Mouse (Mus musculus): Measurements from ENCODE around the gene Dixdc1. TPM values are rescaled to one million over a fixed set of nuclear protein-coding genes. Genes with fewer than 3 reads are reported as not detected.

Gene Dixdc1
- polyA plus RNA-seq, 1 experiment: 10.9 TPM

DNA sequence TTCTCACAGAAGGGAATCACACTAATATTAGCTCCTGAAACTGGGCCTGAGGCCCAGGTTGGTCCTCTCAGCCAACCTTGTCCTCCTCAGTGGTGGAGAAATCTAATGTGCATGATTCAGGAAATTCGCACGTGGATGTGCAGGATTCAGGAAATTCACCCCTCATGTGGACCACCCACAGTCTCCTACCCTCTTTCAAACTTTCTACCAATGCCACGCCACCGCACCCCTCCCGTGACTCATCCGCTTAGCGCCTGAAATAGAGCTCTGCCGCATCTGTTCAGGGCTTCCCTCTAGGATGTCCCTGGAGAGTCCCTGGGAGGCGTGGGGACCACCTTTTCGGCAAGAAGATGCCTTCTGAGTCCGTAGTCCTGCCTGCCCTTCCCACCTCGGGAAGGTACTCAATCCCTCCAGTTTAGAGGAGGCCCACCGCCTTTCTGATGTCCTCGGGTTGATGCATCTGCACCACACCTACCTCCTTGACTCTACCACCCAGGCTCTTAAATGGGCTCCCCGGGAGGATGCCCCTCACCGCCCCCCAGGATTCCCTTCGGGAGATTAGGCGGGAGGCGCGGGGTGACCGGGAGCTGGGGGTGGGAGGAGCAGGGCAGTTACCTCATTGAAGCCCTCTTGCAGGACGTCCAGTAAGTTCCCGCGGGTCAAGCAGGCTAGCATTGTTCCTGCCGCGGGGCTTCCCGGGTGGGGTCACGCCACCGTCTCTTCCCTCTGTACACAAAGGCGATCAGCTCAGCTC lies 12.0 kb downstream of the Dixdc1 start:
- no peaks in the 10 kb centered on the region for H3K4me1 ChIP-seq (ENCODE audit: control insufficient read depth, insufficient read depth, low read length)
- H3K4me3 ChIP-seq (ENCODE audit: insufficient read depth, low read length): peak overlapping the region; percentile 46
- peak; percentile 27; the same call in 1 of the 2 replicates for TF ChIP-seq POLR2A (IDR thresholded peaks at IDR 0.05; ENCODE audit: low read depth, low read length)
- TF ChIP-seq CTCF (IDR thresholded peaks at IDR 0.05; ENCODE audit: borderline replicate concordance, insufficient read depth, low read length): no peak
- peak overlapping the region; percentile 7; the same call in 1 of the 2 replicates for H3K27ac ChIP-seq (ENCODE audit: insufficient read depth, low read length)

GRCm38 (mm10) chr9:50725921-50726590 lies 13.3 kb downstream of the Dixdc1 start:
- Histone ChIP-seq H3K4me3 (ENCODE audit: insufficient read depth, low read length) (no peak overlapping the region), H3K4me1 (ENCODE audit: control insufficient read depth, insufficient read depth, low read length) (no peaks in the 10 kb centered on the region), H3K27ac (ENCODE audit: insufficient read depth, low read length) (0 out of 2 replicates have a peak overlapping the region, but pooled peaks have one; percentile 7)
- TF ChIP-seq CTCF (IDR thresholded peaks at IDR 0.05; ENCODE audit: borderline replicate concordance, insufficient read depth, low read length) (no peak), POLR2A (IDR thresholded peaks at IDR 0.05; ENCODE audit: low read depth, low read length) (no peak)

DNA sequence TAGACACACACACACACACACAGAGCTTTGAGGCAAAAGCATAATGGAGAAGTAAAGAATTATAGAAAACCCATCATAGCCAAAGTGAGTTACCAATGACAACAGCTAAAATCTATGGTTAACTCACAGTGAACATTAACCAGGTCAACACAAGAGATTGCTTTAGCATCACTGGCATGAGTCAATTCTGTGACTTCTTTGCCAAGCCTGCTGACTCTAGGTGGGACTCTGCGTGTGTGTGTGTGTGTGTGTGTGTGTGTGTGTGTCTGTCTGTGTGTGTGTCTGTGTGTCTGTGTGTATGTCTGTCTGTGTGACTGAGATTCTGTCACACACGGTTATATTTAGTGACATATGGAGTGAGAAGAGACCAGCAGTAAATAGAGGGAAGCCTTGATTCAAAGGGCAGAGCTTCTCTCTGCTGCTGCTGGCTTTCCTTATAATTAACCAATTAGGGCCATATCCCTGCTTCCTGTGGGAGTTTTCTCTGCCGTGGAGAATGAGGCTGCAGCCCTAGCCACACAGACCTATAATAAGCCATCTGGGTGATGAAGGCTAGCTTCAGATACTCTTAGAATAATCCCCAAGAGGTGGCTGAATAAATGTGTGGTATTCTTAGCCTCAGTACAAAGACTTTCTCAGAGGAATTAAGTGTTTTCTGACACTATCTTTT lies 14.5 kb downstream of the Dixdc1 start:
- no peaks in the 10 kb centered on the region for H3K4me1 ChIP-seq (ENCODE audit: control insufficient read depth, insufficient read depth, low read length)
- no peak overlapping the region for H3K4me3 ChIP-seq (ENCODE audit: insufficient read depth, low read length)
- no peak overlapping the region for H3K27ac ChIP-seq (ENCODE audit: insufficient read depth, low read length)
- TF ChIP-seq POLR2A (IDR thresholded peaks at IDR 0.05; ENCODE audit: low read depth, low read length) (no peak), CTCF (IDR thresholded peaks at IDR 0.05; ENCODE audit: borderline replicate concordance, insufficient read depth, low read length) (no peak)

DNA sequence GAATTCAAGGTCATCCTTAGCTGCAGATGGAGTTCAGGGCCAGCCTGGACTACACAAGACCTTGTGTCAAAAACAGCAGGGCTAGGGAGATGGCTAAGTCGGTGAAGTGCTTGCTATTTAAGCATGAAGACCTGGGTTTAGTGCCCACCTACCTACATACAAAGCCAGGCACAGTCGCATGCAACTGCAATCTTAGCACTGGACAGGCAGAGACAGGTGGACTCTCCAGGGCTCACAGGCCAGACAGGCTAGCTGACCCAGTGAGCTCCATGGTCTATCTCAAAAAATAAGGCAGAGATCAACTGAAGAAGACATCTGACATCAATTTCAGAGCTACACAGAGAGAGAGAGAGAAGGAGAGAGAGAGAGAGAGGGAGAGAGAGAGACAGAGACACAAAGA lies 15.2 kb downstream of the Dixdc1 start:
- Histone ChIP-seq H3K27ac (ENCODE audit: insufficient read depth, low read length) (no peak overlapping the region), H3K4me1 (ENCODE audit: control insufficient read depth, insufficient read depth, low read length) (no peaks in the 10 kb centered on the region), H3K4me3 (ENCODE audit: insufficient read depth, low read length) (no peak overlapping the region)
- TF ChIP-seq POLR2A (IDR thresholded peaks at IDR 0.05; ENCODE audit: low read depth, low read length): no peak
- TF ChIP-seq CTCF (IDR thresholded peaks at IDR 0.05; ENCODE audit: borderline replicate concordance, insufficient read depth, low read length): no peak

DNA sequence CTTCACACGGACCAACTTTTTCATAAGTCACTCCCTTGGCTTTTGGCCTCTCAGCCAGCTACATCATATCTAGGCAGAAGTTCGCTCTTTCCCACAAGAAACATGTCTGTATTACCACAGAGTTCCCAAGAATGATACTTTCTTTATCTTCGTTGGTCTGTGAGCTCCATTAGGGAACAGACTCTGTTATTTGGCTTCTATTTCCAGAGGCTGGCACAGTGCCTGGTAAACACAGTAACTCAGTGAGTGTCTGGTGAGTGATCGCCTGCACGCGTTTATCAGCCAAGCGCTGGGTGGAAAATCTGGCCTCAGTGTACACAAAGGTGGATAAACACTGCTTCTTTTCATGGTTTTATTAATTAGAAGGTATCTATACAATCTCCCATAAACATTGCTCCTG lies 15.9 kb downstream of the Dixdc1 start:
- TF ChIP-seq CTCF (IDR thresholded peaks at IDR 0.05; ENCODE audit: borderline replicate concordance, insufficient read depth, low read length): no peak
- no peak for TF ChIP-seq POLR2A (IDR thresholded peaks at IDR 0.05; ENCODE audit: low read depth, low read length)
- Histone ChIP-seq H3K4me1 (ENCODE audit: control insufficient read depth, insufficient read depth, low read length) (no peaks in the 10 kb centered on the region), H3K4me3 (ENCODE audit: insufficient read depth, low read length) (no peak overlapping the region), H3K27ac (ENCODE audit: insufficient read depth, low read length) (no peak overlapping the region)

- Histone ChIP-seq H3K27ac (ENCODE audit: insufficient read depth, low read length) (no peak overlapping the region), H3K4me1 (ENCODE audit: control insufficient read depth, insufficient read depth, low read length) (no peaks in the 10 kb centered on the region)
These were observed 16.8 kb downstream of the Dixdc1 start for GRCm38 (mm10) chr9:50722451-50722911.

DNA sequence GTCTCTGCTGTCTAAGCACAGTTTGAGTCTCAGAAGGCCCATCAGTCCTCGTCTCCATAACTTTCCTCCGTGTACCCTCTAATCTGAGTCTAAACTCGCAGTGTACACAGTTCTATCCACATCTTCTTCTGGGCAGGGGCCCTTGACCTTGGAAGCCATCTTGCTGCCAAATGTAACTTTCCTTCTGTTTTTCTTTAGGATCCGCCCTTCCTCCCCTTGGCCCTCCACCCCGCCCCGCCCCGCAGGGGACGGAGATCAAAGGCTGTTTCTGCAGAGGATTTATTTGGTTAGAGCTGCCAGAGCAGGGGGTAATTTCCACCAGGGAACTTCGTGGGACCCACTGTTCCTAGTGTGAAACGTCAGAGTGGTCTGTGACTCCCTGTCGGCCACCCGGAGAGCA lies 18.3 kb downstream of the Dixdc1 start:
- Histone ChIP-seq H3K4me3 (ENCODE audit: insufficient read depth, low read length) (no peak overlapping the region), H3K27ac (ENCODE audit: insufficient read depth, low read length) (no peak overlapping the region), H3K4me1 (ENCODE audit: control insufficient read depth, insufficient read depth, low read length) (no peaks in the 10 kb centered on the region)
- TF ChIP-seq POLR2A (IDR thresholded peaks at IDR 0.05; ENCODE audit: low read depth, low read length) (no peak), CTCF (IDR thresholded peaks at IDR 0.05; ENCODE audit: borderline replicate concordance, insufficient read depth, low read length) (no peak)

More at GRCm38 (mm10) chr9:50722451-50722911, 16.8 kb downstream of the Dixdc1 start:
- no peak overlapping the region for H3K4me3 ChIP-seq (ENCODE audit: insufficient read depth, low read length)
- TF ChIP-seq CTCF (IDR thresholded peaks at IDR 0.05; ENCODE audit: borderline replicate concordance, insufficient read depth, low read length) (no peak), POLR2A (IDR thresholded peaks at IDR 0.05; ENCODE audit: low read depth, low read length) (no peak)

DNA sequence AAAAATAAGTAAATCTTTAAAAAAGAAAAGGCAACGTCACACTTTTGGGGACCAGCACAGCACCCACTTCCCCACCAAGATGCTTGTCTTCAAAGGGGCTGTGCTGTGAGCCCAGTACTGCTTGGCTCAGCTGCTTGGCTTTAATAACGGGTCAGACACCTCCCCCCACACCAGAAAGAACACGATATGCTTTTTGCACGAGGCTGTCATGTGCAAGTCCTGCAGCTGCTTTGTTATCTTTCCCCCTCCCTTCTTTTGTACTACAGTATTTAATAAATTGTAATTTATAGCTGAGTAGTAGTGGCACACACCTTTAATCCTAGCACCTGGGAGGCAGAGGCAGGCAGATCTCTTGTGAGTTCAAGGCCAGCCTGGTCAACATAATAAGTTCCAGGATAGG lies 20.4 kb downstream of the Dixdc1 start:
- Histone ChIP-seq H3K4me3 (ENCODE audit: insufficient read depth, low read length) (no peak overlapping the region), H3K4me1 (ENCODE audit: control insufficient read depth, insufficient read depth, low read length) (no peaks in the 10 kb centered on the region), H3K27ac (ENCODE audit: insufficient read depth, low read length) (no peak overlapping the region)
- TF ChIP-seq CTCF (IDR thresholded peaks at IDR 0.05; ENCODE audit: borderline replicate concordance, insufficient read depth, low read length) (no peak), POLR2A (IDR thresholded peaks at IDR 0.05; ENCODE audit: low read depth, low read length) (no peak)

DNA sequence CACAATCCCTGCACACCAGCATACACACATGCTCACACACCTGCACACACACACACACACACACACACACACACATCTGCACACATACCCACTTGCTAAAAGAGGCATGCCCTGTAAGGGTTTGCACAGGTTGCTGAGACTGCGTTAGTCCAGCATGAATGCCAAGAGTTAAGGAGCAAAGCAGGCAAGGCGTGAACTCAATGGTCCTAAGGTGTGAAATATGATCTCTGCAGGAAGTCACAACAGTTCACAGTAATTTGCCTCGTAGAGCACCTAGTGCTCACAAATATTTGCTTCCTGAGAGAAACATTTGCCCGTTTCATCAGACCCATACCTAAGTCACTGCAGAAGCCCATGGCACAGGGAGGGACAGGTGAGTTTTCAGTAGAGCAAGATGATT lies 25.1 kb downstream of the Dixdc1 start:
- no peak for TF ChIP-seq POLR2A (IDR thresholded peaks at IDR 0.05; ENCODE audit: low read depth, low read length)
- TF ChIP-seq CTCF (IDR thresholded peaks at IDR 0.05; ENCODE audit: borderline replicate concordance, insufficient read depth, low read length): no peak
- Histone ChIP-seq H3K4me3 (ENCODE audit: insufficient read depth, low read length) (no peak overlapping the region), H3K4me1 (ENCODE audit: control insufficient read depth, insufficient read depth, low read length) (no peaks in the 10 kb centered on the region), H3K27ac (ENCODE audit: insufficient read depth, low read length) (no peak overlapping the region)
